Mouse (Mus musculus): ENCODE results near the gene Gpx1.

DNA sequence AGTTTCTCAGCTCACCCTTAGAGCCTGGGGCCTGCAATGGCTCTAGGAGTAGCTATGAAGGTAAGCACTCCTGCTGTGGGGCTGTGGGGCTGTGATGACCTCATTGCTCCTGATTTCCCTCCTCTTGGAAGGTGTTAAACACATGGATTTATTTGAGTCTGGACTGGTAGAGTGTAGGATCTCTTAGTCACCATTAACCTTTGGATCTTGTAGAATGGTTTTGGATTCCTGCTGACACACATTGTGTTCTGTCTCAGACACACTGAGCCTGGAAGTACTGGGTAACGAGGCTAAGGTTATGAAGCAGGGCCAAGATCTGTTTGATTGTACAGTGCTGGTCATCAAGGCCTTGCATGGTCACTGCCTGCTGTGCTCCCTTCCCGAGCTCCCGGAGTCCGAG lies 40.6 kb downstream of the Gpx1 start:
- no peak for TF ChIP-seq CTCF (IDR thresholded peaks at IDR 0.05; ENCODE audit: low read depth, low read length)
- TF ChIP-seq POLR2A (IDR thresholded peaks at IDR 0.05; ENCODE audit: insufficient read depth, low read length): no peak
